Mouse (Mus musculus) heart, adult 2 months (tissue): ENCODE data around the gene Foxf1.

ENCODE experiments used
- CTCF ChIP-seq: fragments of 200-600 bp; IDR thresholded peaks from 2 replicates; pipeline ENCODE4 v1.8.1; 2022; ENCODE audit warnings: antibody characterized with exemption, mild to moderate bottlenecking, moderate library complexity
- POLR2A ChIP-seq: fragments of 200-500 bp; IDR thresholded peaks from 2 replicates; pipeline ENCODE4 v1.6.1; 2011; ENCODE audit warnings: mild to moderate bottlenecking, low read depth, low read length, control low read depth; ENCODE audit not compliant: insufficient read depth

GRCm38 (mm10) chr8:121113261-121113660 lies 29.1 kb downstream of the Foxf1 start:
- TF ChIP-seq POLR2A (no peak), CTCF (peak; percentile 100)
